Mouse (Mus musculus): ENCODE measurements around the gene Pdcd1. TPM values are rescaled to one million over a fixed set of nuclear protein-coding genes. Genes with fewer than 3 reads are reported as not detected.
A peak's percentile ranks its signal among the peaks of the same experiment; 100 is the strongest.

Pdcd1 gene
- polyA plus RNA-seq (2015; fragmentation: Nextera tagmentation; extraction: Ambion mirVana), result not detected in 2 replicates

DNA sequence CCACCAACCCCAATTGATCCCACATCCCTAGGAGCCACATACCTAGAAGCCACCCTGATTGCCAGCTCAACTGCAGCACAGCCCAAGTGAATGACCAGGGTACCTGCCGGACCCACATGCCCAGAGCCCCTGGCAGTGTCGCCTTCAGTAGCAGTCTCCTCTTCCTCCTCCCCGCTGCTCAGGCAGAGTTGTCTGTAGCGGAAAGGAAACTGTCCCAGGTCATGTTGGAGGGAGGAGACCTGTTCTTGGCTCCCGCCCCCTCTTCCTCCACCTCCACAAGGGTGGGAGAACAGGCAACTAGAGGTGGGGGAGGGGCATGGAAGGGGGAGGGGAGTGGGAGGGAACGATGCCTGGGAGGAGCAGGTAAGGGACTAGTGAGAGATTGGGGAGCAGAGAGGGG, at the start of gene Pdcd1:
TSS of gene Pdcd1 (minus strand) at position 181 of the 400 bp plus-strand sequence.
- 68% methylated on average over 6 of the region's 6 CpGs for WGBS
- Histone ChIP-seq H3K4me3 (ENCODE audit: low read length) (no peak within 1 kb of the TSS), H3K27me3 (replicated peaks; ENCODE audit: control insufficient read depth, insufficient read depth, low read length) (no peaks in the 10 kb centered on the region), H3K4me2 (ENCODE audit: low read length) (no peak within 1 kb of the TSS), H3K27ac (ENCODE audit: low read depth, low read length) (no peak within 1 kb of the TSS), H3K9me3 (ENCODE audit: control insufficient read depth, low read length) (no peaks in the 10 kb centered on the region), H3K9ac (ENCODE audit: low read depth, low read length) (no peak within 1 kb of the TSS), H3K4me1 (ENCODE audit: control insufficient read depth, insufficient read depth, low read depth, low read length) (no peaks in the 10 kb centered on the region), H3K36me3 (ENCODE audit: control insufficient read depth, insufficient read depth, low read length) (no peaks in the 10 kb centered on the region)
- ATAC-seq, result no peak

DNA sequence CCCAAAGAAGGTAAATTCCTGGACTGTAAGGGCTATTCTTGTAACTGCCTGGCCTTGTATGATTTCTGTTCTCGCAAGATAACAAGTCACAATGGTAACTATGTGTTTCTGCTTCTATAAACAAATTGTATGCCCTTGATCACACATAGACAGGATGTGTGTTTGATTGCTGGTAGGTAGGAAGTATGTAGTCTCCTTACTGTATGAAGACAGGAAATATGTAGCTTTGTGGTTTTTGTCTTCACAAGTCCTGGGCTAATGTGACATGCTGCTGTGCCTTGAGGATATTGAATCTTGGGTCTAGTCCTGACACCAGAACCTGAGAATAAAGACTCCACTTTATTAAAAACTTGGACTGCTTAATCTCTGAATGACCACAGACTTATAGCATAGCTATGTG, 39.4 kb upstream of the Pdcd1 start:
- H3K4me2 ChIP-seq (ENCODE audit: low read length), result no peak overlapping the region
- 88% methylated on average over 1 of the region's 1 CpGs for WGBS
- no peak for ATAC-seq
- no peak overlapping the region for H3K9ac ChIP-seq (ENCODE audit: low read depth, low read length)
- no peak overlapping the region for H3K4me3 ChIP-seq (ENCODE audit: low read length)
- H3K27me3 ChIP-seq (replicated peaks; ENCODE audit: control insufficient read depth, insufficient read depth, low read length), result no peaks in the 10 kb centered on the region
- H3K4me1 ChIP-seq (ENCODE audit: control insufficient read depth, insufficient read depth, low read depth, low read length), result no peaks in the 10 kb centered on the region
- no peaks in the 10 kb centered on the region for H3K36me3 ChIP-seq (ENCODE audit: control insufficient read depth, insufficient read depth, low read length)
- no peak overlapping the region for H3K27ac ChIP-seq (ENCODE audit: low read depth, low read length)
- H3K9me3 ChIP-seq (ENCODE audit: control insufficient read depth, low read length), result no peaks in the 10 kb centered on the region

DNA sequence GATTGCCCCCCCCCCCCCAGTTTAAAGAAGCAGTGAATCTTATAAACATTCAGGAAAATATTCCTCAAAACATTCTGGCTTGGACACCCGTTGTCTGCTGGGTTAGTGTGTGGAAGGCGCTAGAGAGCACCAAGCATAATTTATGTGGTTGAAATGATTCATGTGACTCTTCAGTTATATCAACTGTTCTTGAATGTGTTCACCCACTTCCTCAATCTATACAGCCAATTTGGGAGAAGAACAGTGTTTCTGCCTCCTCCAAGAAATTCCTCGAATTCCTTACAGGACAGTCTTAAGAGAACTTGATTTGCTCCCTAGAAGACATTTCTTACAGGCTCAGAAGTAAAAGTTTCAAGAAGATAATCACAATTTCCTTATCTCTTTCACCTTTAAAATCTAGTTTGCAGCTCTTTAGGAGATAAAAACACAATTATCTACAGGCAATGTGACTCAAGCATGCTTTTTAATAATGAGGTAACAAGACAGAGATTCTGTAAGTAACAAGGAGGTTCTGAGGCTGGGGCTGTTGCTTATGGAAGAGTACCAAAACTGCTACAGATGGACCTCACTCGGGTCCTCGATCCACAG, 34.1 kb upstream of the Pdcd1 start:
- H3K4me3 ChIP-seq (ENCODE audit: low read length), result no peak overlapping the region
- H3K9me3 ChIP-seq (ENCODE audit: control insufficient read depth, low read length), result no peaks in the 10 kb centered on the region
- H3K4me1 ChIP-seq (ENCODE audit: control insufficient read depth, insufficient read depth, low read depth, low read length), result no peaks in the 10 kb centered on the region
- 90% methylated on average over 5 of the region's 5 CpGs for whole genome bisulfite sequencing
- H3K27me3 ChIP-seq (replicated peaks; ENCODE audit: control insufficient read depth, insufficient read depth, low read length), result no peaks in the 10 kb centered on the region
- H3K27ac ChIP-seq (ENCODE audit: low read depth, low read length), result no peak overlapping the region
- H3K9ac ChIP-seq (ENCODE audit: low read depth, low read length), result no peak overlapping the region
- no peaks in the 10 kb centered on the region for H3K36me3 ChIP-seq (ENCODE audit: control insufficient read depth, insufficient read depth, low read length)
- ATAC-seq, result no peak
- no peak overlapping the region for H3K4me2 ChIP-seq (ENCODE audit: low read length)

DNA sequence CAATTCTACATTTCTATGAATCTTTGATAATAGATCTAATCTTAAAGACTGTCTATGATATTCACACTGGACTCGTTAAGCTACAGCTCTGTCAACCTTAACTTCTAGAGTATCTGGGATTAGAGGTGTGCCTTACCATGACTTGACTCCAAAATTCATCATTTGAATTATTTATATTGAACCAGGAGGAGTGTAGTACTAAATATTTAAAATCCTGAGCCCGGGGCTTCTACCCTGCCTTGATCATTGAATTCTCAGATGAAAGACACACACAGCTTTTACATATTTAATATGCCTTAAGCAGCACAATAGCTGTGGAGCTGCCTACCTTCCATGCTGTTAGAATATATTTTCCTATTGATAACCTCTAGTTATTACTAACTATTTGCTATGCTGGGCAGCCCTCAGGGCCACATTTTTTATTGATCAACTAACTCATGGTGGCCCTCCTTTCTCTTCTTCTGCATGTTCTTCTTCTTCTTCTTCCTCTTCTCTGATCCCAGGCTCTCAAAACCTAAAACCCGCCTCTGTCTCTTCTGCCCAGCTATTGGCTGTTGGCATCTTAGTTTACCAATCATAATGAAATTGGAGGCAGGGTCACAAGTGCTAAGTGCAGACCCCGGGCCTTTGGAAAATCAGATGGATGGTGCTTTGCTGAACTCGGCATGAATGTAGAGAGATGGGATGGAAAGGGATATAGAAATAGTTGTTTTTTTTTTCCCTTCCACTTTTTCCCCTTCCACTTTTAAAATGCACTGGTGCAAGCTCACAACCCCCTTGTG, 33.2 kb upstream of the Pdcd1 start:
- no peak overlapping the region for H3K27ac ChIP-seq (ENCODE audit: low read depth, low read length)
- ATAC-seq, result no peak
- H3K9me3 ChIP-seq (ENCODE audit: control insufficient read depth, low read length), result no peaks in the 10 kb centered on the region
- H3K9ac ChIP-seq (ENCODE audit: low read depth, low read length), result no peak overlapping the region
- H3K27me3 ChIP-seq (replicated peaks; ENCODE audit: control insufficient read depth, insufficient read depth, low read length), result no peaks in the 10 kb centered on the region; the same call in 1 of the 2 replicates
- 88% methylated on average over 5 of the region's 5 CpGs for WGBS
- H3K4me1 ChIP-seq (ENCODE audit: control insufficient read depth, insufficient read depth, low read depth, low read length), result no peaks in the 10 kb centered on the region
- H3K36me3 ChIP-seq (ENCODE audit: control insufficient read depth, insufficient read depth, low read length), result no peaks in the 10 kb centered on the region
- no peak overlapping the region for H3K4me3 ChIP-seq (ENCODE audit: low read length)
- H3K4me2 ChIP-seq (ENCODE audit: low read length), result no peak overlapping the region

DNA sequence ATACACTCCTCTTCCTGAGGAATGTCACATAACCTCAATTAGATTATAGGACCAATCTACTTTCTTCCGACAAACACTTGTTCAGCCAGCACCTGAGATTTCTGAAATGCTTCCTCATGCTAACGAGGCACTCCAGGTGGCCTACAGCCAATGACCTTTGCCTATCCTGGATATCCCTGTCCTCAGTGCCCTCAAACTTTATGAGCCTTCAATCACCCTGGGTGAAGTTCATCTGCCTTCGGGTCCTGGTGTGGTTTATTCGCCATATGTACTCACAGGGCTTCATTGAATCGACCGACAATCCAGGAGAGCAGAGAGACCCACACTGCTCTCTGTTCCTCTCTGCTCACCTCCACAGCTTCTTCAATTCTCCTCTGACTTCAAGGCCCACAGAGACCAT, 29.4 kb upstream of the Pdcd1 start:
- no peak overlapping the region for H3K4me3 ChIP-seq (ENCODE audit: low read length)
- H3K9me3 ChIP-seq (ENCODE audit: control insufficient read depth, low read length), result no peaks in the 10 kb centered on the region
- no peaks in the 10 kb centered on the region; the same call in 1 of the 2 replicates for H3K27me3 ChIP-seq (replicated peaks; ENCODE audit: control insufficient read depth, insufficient read depth, low read length)
- no peaks in the 10 kb centered on the region for H3K36me3 ChIP-seq (ENCODE audit: control insufficient read depth, insufficient read depth, low read length)
- ATAC-seq, result no peak
- WGBS, result 89% methylated on average over 6 of the region's 6 CpGs
- H3K9ac ChIP-seq (ENCODE audit: low read depth, low read length), result no peak overlapping the region
- H3K4me2 ChIP-seq (ENCODE audit: low read length), result no peak overlapping the region
- H3K4me1 ChIP-seq (ENCODE audit: control insufficient read depth, insufficient read depth, low read depth, low read length), result no peaks in the 10 kb centered on the region
- H3K27ac ChIP-seq (ENCODE audit: low read depth, low read length), result no peak overlapping the region

DNA sequence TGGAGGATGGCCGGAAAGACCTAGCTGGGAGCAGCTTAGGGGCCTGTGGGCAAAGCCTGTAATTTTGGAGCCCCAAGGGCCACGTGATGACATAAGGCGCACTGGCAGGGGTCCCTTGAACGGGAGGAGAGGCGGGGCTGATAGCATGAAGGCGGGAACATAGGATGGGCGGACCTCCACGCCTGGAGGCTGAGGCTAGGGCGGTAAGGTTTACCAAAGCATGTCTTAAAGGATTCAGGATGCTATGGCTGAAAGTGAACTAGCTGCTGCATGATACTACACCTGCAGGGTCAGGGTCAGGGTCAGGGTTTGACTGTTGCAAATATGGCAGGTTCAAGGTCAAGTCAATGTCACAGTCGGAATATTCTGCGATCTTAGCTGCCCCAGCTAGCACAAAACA, 28.8 kb upstream of the Pdcd1 start:
- no peak for ATAC-seq
- peak overlapping the region; percentile 22 for H3K4me2 ChIP-seq (ENCODE audit: low read length)
- 63% methylated on average over 11 of the region's 11 CpGs for WGBS

DNA sequence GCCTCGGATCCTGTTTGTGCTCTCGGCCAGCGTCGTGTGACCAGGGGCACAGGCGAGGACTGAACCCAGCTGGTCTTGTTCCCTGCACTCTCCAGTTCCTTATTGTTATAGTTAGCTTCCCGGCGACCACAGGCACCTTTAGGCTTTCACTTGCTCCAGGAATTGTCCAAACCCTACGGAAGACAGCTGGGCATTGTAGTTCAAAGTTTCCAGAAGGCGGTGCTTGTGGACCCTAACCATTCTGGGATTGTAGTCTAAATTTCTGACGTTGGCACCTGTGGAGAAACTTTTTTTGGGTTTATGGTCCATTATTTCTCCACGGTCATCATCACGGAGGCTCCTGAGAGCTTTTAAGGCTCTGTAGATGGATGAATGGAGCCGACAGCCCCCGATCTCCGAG, 28.4 kb upstream of the Pdcd1 start:
- 50% methylated on average over 15 of the region's 15 CpGs for WGBS

More for the DNA sequence above, 28.8 kb upstream of the Pdcd1 start:
- H3K9ac ChIP-seq (ENCODE audit: low read depth, low read length), result no peak overlapping the region
- H3K9me3 ChIP-seq (ENCODE audit: control insufficient read depth, low read length), result no peaks in the 10 kb centered on the region
- H3K4me1 ChIP-seq (ENCODE audit: control insufficient read depth, insufficient read depth, low read depth, low read length), result no peaks in the 10 kb centered on the region
- no peaks in the 10 kb centered on the region; the same call in 1 of the 2 replicates for H3K27me3 ChIP-seq (replicated peaks; ENCODE audit: control insufficient read depth, insufficient read depth, low read length)
- no peaks in the 10 kb centered on the region for H3K36me3 ChIP-seq (ENCODE audit: control insufficient read depth, insufficient read depth, low read length)
- no peak overlapping the region for H3K27ac ChIP-seq (ENCODE audit: low read depth, low read length)
- H3K4me3 ChIP-seq (ENCODE audit: low read length), result no peak overlapping the region

DNA sequence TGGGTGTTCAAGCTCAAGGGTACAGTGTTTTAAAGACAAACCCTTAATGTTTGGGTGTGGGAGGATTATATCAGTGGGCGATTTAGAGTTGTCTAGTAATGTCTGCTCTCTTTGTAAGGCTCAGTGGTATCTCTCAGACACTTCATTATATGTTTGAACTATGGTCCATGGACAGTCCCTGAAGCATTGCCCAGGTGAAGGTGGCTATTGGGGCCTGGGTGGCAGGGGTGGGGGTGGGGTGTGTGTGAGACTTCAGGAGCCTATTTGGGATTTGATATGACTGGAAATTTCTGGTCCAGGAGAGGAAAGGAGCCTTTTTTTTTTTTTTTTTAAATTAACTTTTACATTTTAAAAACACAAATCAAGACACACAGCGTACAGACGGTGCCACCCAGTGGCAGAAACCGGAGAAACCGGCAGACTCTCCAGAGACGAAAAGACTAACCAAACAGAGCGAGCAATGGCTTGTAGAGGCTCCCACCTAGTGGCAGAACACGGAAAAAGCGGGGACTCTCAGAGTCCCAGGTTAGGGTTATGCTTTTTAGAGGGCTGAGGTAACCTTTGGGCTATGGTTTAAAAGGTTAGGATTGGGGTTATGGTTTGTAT, 26.6 kb upstream of the Pdcd1 start:
- 5% methylated on average over 9 of the region's 9 CpGs for WGBS
- Histone ChIP-seq H3K4me3 (ENCODE audit: low read length) (no peak overlapping the region), H3K27ac (ENCODE audit: low read depth, low read length) (no peak overlapping the region), H3K4me2 (ENCODE audit: low read length) (no peak overlapping the region), H3K27me3 (replicated peaks; ENCODE audit: control insufficient read depth, insufficient read depth, low read length) (no peaks in the 10 kb centered on the region; the same call in 1 of the 2 replicates), H3K9me3 (ENCODE audit: control insufficient read depth, low read length) (no peaks in the 10 kb centered on the region), H3K36me3 (ENCODE audit: control insufficient read depth, insufficient read depth, low read length) (no peaks in the 10 kb centered on the region), H3K4me1 (ENCODE audit: control insufficient read depth, insufficient read depth, low read depth, low read length) (no peaks in the 10 kb centered on the region), H3K9ac (ENCODE audit: low read depth, low read length) (no peak overlapping the region)
- peak; percentile 96 for ATAC-seq

More for the DNA sequence above, 28.4 kb upstream of the Pdcd1 start:
- H3K27ac ChIP-seq (ENCODE audit: low read depth, low read length), result no peak overlapping the region
- H3K4me2 ChIP-seq (ENCODE audit: low read length), result peak overlapping the region; percentile 22
- no peaks in the 10 kb centered on the region for H3K4me1 ChIP-seq (ENCODE audit: control insufficient read depth, insufficient read depth, low read depth, low read length)
- no peaks in the 10 kb centered on the region for H3K9me3 ChIP-seq (ENCODE audit: control insufficient read depth, low read length)
- H3K27me3 ChIP-seq (replicated peaks; ENCODE audit: control insufficient read depth, insufficient read depth, low read length), result no peaks in the 10 kb centered on the region; the same call in 1 of the 2 replicates
- H3K36me3 ChIP-seq (ENCODE audit: control insufficient read depth, insufficient read depth, low read length), result no peaks in the 10 kb centered on the region
- no peak overlapping the region for H3K4me3 ChIP-seq (ENCODE audit: low read length)
- no peak for ATAC-seq
- H3K9ac ChIP-seq (ENCODE audit: low read depth, low read length), result no peak overlapping the region

DNA sequence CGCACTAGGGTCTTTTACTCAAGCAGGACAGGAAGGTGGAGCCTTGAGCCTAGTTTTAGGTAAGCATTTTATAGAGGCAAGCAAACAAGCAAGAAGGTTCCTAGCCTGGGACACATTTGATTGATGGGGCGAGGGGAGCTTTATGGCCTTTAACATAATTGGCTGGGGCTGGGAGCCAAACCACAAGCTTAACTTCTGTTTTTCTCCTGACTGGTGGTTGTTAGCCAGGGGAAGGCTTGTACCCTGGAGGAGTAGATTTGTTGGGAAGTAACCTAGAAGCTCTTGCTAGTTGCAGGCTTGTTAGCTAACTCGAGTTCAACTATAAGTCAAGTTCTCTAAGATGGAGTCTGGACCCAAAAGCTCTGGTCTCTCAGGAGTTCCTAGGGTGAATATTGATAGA, 26.0 kb upstream of the Pdcd1 start:
- WGBS, result 74% methylated on average over 3 of the region's 3 CpGs
- H3K27me3 ChIP-seq (replicated peaks; ENCODE audit: control insufficient read depth, insufficient read depth, low read length), result no peaks in the 10 kb centered on the region; the same call in 1 of the 2 replicates
- no peaks in the 10 kb centered on the region for H3K9me3 ChIP-seq (ENCODE audit: control insufficient read depth, low read length)
- no peak overlapping the region for H3K4me2 ChIP-seq (ENCODE audit: low read length)
- no peak for ATAC-seq
- H3K4me1 ChIP-seq (ENCODE audit: control insufficient read depth, insufficient read depth, low read depth, low read length), result no peaks in the 10 kb centered on the region
- no peak overlapping the region for H3K27ac ChIP-seq (ENCODE audit: low read depth, low read length)
- no peaks in the 10 kb centered on the region for H3K36me3 ChIP-seq (ENCODE audit: control insufficient read depth, insufficient read depth, low read length)
- no peak overlapping the region for H3K4me3 ChIP-seq (ENCODE audit: low read length)
- no peak overlapping the region for H3K9ac ChIP-seq (ENCODE audit: low read depth, low read length)

All from hindbrain, embryonic 16.5 days (tissue).